Comparison of ENCODE assay signal across 8 mouse cellular contexts in genomic region chr15:88875625-88876081, GRCm38 (mm10). TPM values are rescaled to one million over a fixed set of nuclear protein-coding genes. Genes with fewer than 3 reads are reported as not detected.
DNase-seq lines count a peak whose midpoint lies in the region; ATAC-seq and TF ChIP-seq lines count a peak whose summit lies in the region.
"Had no signal": no experiment of that assay in that cellular context is flagged by ENCODE, and none has a peak within 500 bp of the region (broad histone marks: within the 10 kb centered on the region; RNA-seq: fewer than 3 reads in every experiment).

No protein-coding gene starts in this region.

- no peak for DNase-seq in midbrain, embryonic 14.5 days
- peak; percentile 77 for DNase-seq in kidney, postnatal 10 days
- DNase-seq in stomach, postnatal 0 days (ENCODE audit: low spot score) = no peak
- no peak for DNase-seq in left cerebral cortex, adult 18-20 months (ENCODE audit: low spot score in 2 of 2)

- H3K27me3 ChIP-seq in midbrain, embryonic 16.5 days (ENCODE audit: control insufficient read depth, insufficient read depth, low read depth, low read length) = no peaks in the 10 kb centered on the region
- no peaks in the 10 kb centered on the region for H3K27me3 ChIP-seq in midbrain, embryonic 14.5 days (ENCODE audit: control insufficient read depth, insufficient read depth, low read length)
- H3K27me3 ChIP-seq in heart, embryonic 15.5 days = no peaks in the 10 kb centered on the region
- no peaks in the 10 kb centered on the region for H3K27me3 ChIP-seq in stomach, postnatal 0 days (ENCODE audit: control insufficient read depth, insufficient read depth, low read length)
- H3K27me3 ChIP-seq: hindbrain, embryonic 15.5 days had no signal

- H3K4me1 ChIP-seq in midbrain, embryonic 16.5 days (ENCODE audit: control insufficient read depth, insufficient read depth, low read length) = 0 out of 2 replicates have a peak, but pooled peaks cover 2% of the 10 kb centered on the region
- H3K4me1 ChIP-seq in midbrain, embryonic 14.5 days (ENCODE audit: control insufficient read depth, insufficient read depth, low read length) = no peaks in the 10 kb centered on the region
- H3K4me1 ChIP-seq in heart, embryonic 15.5 days (replicated peaks) = peaks cover 10% of the 10 kb centered on the region
- no peaks in the 10 kb centered on the region for H3K4me1 ChIP-seq in stomach, postnatal 0 days (replicated peaks; ENCODE audit: control insufficient read depth, insufficient read depth)
- H3K4me1 ChIP-seq: hindbrain, embryonic 15.5 days had no signal

- no peaks in the 10 kb centered on the region for H3K9me3 ChIP-seq in midbrain, embryonic 16.5 days (replicated peaks; ENCODE audit: control insufficient read depth, low read length, poor library complexity, severe bottlenecking)
- H3K9me3 ChIP-seq in midbrain, embryonic 14.5 days (ENCODE audit: control insufficient read depth, low read length) = no peaks in the 10 kb centered on the region
- H3K9me3 ChIP-seq in heart, embryonic 15.5 days (replicated peaks) = no peaks in the 10 kb centered on the region
- no peaks in the 10 kb centered on the region for H3K9me3 ChIP-seq in stomach, postnatal 0 days (ENCODE audit: control insufficient read depth, low read length)
- H3K9me3 ChIP-seq: hindbrain, embryonic 15.5 days had no signal

- 28% methylated on average over 10 of the region's 10 CpGs for WGBS in midbrain, embryonic 16.5 days
- WGBS in midbrain, embryonic 14.5 days = 39% methylated on average over 10 of the region's 10 CpGs
- 22% methylated on average over 10 of the region's 10 CpGs for WGBS in heart, embryonic 15.5 days
- WGBS in stomach, postnatal 0 days = 36% methylated on average over 10 of the region's 10 CpGs

- no peak overlapping the region for H3K4me2 ChIP-seq in midbrain, embryonic 16.5 days (ENCODE audit: low read length)
- H3K4me2 ChIP-seq in midbrain, embryonic 14.5 days (ENCODE audit: low read length) = no peak overlapping the region
- H3K4me2 ChIP-seq in heart, embryonic 15.5 days = no peak overlapping the region
- no peak overlapping the region for H3K4me2 ChIP-seq in stomach, postnatal 0 days (replicated peaks; ENCODE audit: low read depth)

- no peak overlapping the region for H3K4me3 ChIP-seq in midbrain, embryonic 16.5 days (ENCODE audit: low read depth, low read length)
- H3K4me3 ChIP-seq in midbrain, embryonic 14.5 days (replicated peaks; ENCODE audit: low read depth, low read length) = no peak overlapping the region
- no peak overlapping the region for H3K4me3 ChIP-seq in heart, embryonic 15.5 days
- no peak overlapping the region for H3K4me3 ChIP-seq in stomach, postnatal 0 days (ENCODE audit: low read depth, low read length)
- H3K4me3 ChIP-seq: hindbrain, embryonic 15.5 days had no signal

- TF ChIP-seq CTCF in stomach, postnatal 0 days (IDR thresholded peaks at IDR 0.05; ENCODE audit: low read depth) = no peak

- H3K27ac ChIP-seq in midbrain, embryonic 16.5 days (ENCODE audit: low read length) = no peak overlapping the region
- no peak overlapping the region for H3K27ac ChIP-seq in midbrain, embryonic 14.5 days (replicated peaks; ENCODE audit: low read depth, low read length)
- H3K27ac ChIP-seq in heart, embryonic 15.5 days = no peak overlapping the region
- H3K27ac ChIP-seq in stomach, postnatal 0 days (replicated peaks) = no peak overlapping the region
- H3K27ac ChIP-seq: hindbrain, embryonic 15.5 days had no signal

- H3K36me3 ChIP-seq in midbrain, embryonic 16.5 days (ENCODE audit: control insufficient read depth, insufficient read depth, low read length) = no peaks in the 10 kb centered on the region
- H3K36me3 ChIP-seq in midbrain, embryonic 14.5 days (ENCODE audit: control insufficient read depth, insufficient read depth, low read length) = no peaks in the 10 kb centered on the region
- H3K36me3 ChIP-seq in heart, embryonic 15.5 days = no peaks in the 10 kb centered on the region
- no peaks in the 10 kb centered on the region for H3K36me3 ChIP-seq in stomach, postnatal 0 days (ENCODE audit: control insufficient read depth, insufficient read depth, low read length)
- H3K36me3 ChIP-seq: hindbrain, embryonic 15.5 days had no signal

- no peak for ATAC-seq in midbrain, embryonic 16.5 days
- ATAC-seq in midbrain, embryonic 14.5 days (ENCODE audit: low FRiP score, low TSS enrichment) = no peak
- peak; percentile 58 for ATAC-seq in heart, embryonic 15.5 days (replicated peaks; ENCODE audit: insufficient number of reproducible peaks, insufficient read depth, low FRiP score, low read depth)
- peak; percentile 75 for ATAC-seq in stomach, postnatal 0 days (ENCODE audit: low FRiP score, low TSS enrichment)
- ATAC-seq in erythroblast, adult 5-6 weeks (replicated peaks; ENCODE audit: low FRiP score, poor library complexity, severe bottlenecking) = no peak

- no peak for TF ChIP-seq EP300 in stomach, postnatal 0 days (optimal IDR thresholded peaks at IDR 0.05)

- 0 out of 2 replicates have a peak overlapping the region, but pooled peaks have one; percentile 6 for H3K9ac ChIP-seq in midbrain, embryonic 16.5 days (ENCODE audit: low read depth, low read length)
- H3K9ac ChIP-seq in midbrain, embryonic 14.5 days (replicated peaks; ENCODE audit: low read length) = no peak overlapping the region
- H3K9ac ChIP-seq in heart, embryonic 15.5 days = no peak overlapping the region
- H3K9ac ChIP-seq in stomach, postnatal 0 days (ENCODE audit: low read length) = no peak overlapping the region
- H3K9ac ChIP-seq: hindbrain, embryonic 15.5 days had no signal

RNA-seq across cellular contexts. Expression of gene Pim3, which starts 13.7 kb away (rescaled TPM):
- 64.7 and 67.5 TPM in 2 replicates for polyA plus RNA-seq in midbrain, embryonic 16.5 days (2015; fragmentation: Nextera tagmentation; extraction: Ambion mirVana)
- polyA plus RNA-seq in midbrain, embryonic 14.5 days (2014; fragmentation: Nextera tagmentation; extraction: Ambion mirVana) = 49.1 and 53.2 TPM in 2 replicates
- polyA plus RNA-seq in heart, embryonic 15.5 days (2015; fragmentation: Nextera tagmentation; extraction: Ambion mirVana) = 61.4 and 71.9 TPM in 2 replicates
- 63.6 and 69.4 TPM in 2 replicates for polyA plus RNA-seq in stomach, postnatal 0 days (2015; fragmentation: Nextera tagmentation; extraction: Ambion mirVana)
- 1.5 and 3.1 TPM in 2 replicates for total RNA-seq in erythroblast, adult 5-6 weeks (2015; ENCODE audit: low replicate concordance)
- 0.51 and 0.84 TPM in 2 replicates for total RNA-seq in erythroblast, adult 5-6 weeks (2017; ENCODE audit: low replicate concordance)
- 10 to 100 TPM; 36.3 to 45.9 TPM for total RNA-seq in left cerebral cortex, adult 18-20 months (2021)

RNA-seq across cellular contexts. Expression of gene Creld2, which starts 56.2 kb away (rescaled TPM):
- polyA plus RNA-seq in midbrain, embryonic 16.5 days (2015; fragmentation: Nextera tagmentation; extraction: Ambion mirVana) = 60.6 and 66.4 TPM in 2 replicates
- 49.6 and 53.8 TPM in 2 replicates for polyA plus RNA-seq in midbrain, embryonic 14.5 days (2014; fragmentation: Nextera tagmentation; extraction: Ambion mirVana)
- polyA plus RNA-seq in heart, embryonic 15.5 days (2015; fragmentation: Nextera tagmentation; extraction: Ambion mirVana) = 47.5 and 62.1 TPM in 2 replicates
- 89.3 and 93.2 TPM in 2 replicates for polyA plus RNA-seq in stomach, postnatal 0 days (2015; fragmentation: Nextera tagmentation; extraction: Ambion mirVana)
- total RNA-seq in erythroblast, adult 5-6 weeks (2015; ENCODE audit: low replicate concordance) = 9.8 and 16.7 TPM in 2 replicates
- 15.5 and 17.6 TPM in 2 replicates for total RNA-seq in erythroblast, adult 5-6 weeks (2017; ENCODE audit: low replicate concordance)
- total RNA-seq in left cerebral cortex, adult 18-20 months (2021) = 10 to 100 TPM; 26.6 to 33.3 TPM

RNA-seq across cellular contexts. Expression of gene Alg12, which starts 56.5 kb away (rescaled TPM):
- 7.8 and 9.4 TPM in 2 replicates for polyA plus RNA-seq in midbrain, embryonic 16.5 days (2015; fragmentation: Nextera tagmentation; extraction: Ambion mirVana)
- polyA plus RNA-seq in midbrain, embryonic 14.5 days (2014; fragmentation: Nextera tagmentation; extraction: Ambion mirVana) = 7.1 and 8.1 TPM in 2 replicates
- 8.6 and 11.2 TPM in 2 replicates for polyA plus RNA-seq in heart, embryonic 15.5 days (2015; fragmentation: Nextera tagmentation; extraction: Ambion mirVana)
- 8.2 and 9.3 TPM in 2 replicates for polyA plus RNA-seq in stomach, postnatal 0 days (2015; fragmentation: Nextera tagmentation; extraction: Ambion mirVana)
- 3.7 and 7.7 TPM in 2 replicates for total RNA-seq in erythroblast, adult 5-6 weeks (2015; ENCODE audit: low replicate concordance)
- total RNA-seq in erythroblast, adult 5-6 weeks (2017; ENCODE audit: low replicate concordance) = 0.42 and 0.94 TPM in 2 replicates
- total RNA-seq in left cerebral cortex, adult 18-20 months (2021) = 10 to 100 TPM; 13.0 to 13.6 TPM

Comparison
In these comparisons a context has a peak if more than half of its experiments do, and no peak if none do; other contexts are left out.
1. ATAC-seq: peak in heart, embryonic 15.5 days (single experiment) and stomach, postnatal 0 days (single experiment); none in midbrain, embryonic 16.5 days (single experiment), midbrain, embryonic 14.5 days (single experiment) and erythroblast, adult 5-6 weeks (single experiment).